Mouse (Mus musculus) forebrain, embryonic 12.5 days (tissue): ENCODE measurements around the gene Igsf3. TPM values are rescaled to one million over a fixed set of nuclear protein-coding genes. Genes with fewer than 3 reads are reported as not detected.

ENCODE experiments used
- ATAC-seq: fragments of 200-750 bp; cut with Nextera tagmentation; 2 replicates; pipeline ENCODE4 v1.8.0; 2017; ENCODE audit warnings: moderate TSS enrichment; ENCODE audit not compliant: low FRiP score
- H3K27ac ChIP-seq: fragments of 300-500 bp; sonication (generic); 2 replicates; pipeline ENCODE4 v1.5.1; 2016; ENCODE audit warnings: mild to moderate bottlenecking
- H3K27me3 ChIP-seq: fragments of 300-500 bp; sonication (generic); 2 replicates; pipeline ENCODE4 v1.6.1; 2016; ENCODE audit warnings: mild to moderate bottlenecking
- H3K36me3 ChIP-seq: fragments of 300-500 bp; sonication (generic); replicated peaks from 2 replicates; pipeline ENCODE4 v1.6.1; 2016; ENCODE audit warnings: mild to moderate bottlenecking
- H3K4me1 ChIP-seq: fragments of 300-500 bp; sonication (generic); 2 replicates; pipeline ENCODE4 v1.6.1; 2016
- H3K4me2 ChIP-seq: fragments of 300-500 bp; sonication (generic); 2 replicates; pipeline ENCODE4 v1.6.1; 2016; ENCODE audit warnings: mild to moderate bottlenecking, moderate library complexity
- H3K4me3 ChIP-seq: fragments of 300-500 bp; sonication (generic); replicated peaks from 2 replicates; pipeline ENCODE4 v1.5.1; 2016; ENCODE audit warnings: mild to moderate bottlenecking
- H3K9ac ChIP-seq: fragments of 300-500 bp; sonication (generic); 2 replicates; pipeline ENCODE4 v1.6.1; 2016; ENCODE audit warnings: mild to moderate bottlenecking
- H3K9me3 ChIP-seq: fragments of 300-500 bp; sonication (generic); 2 replicates; pipeline ENCODE4 v1.6.1; 2016
- WGBS: fragments of 180-500 bp; shearing (Covaris S2); methylation state at CpG from one replicate; pipeline ENCODE4 v1.1.7; 2016; 5-methylcytosine and 5-hydroxymethylcytosine counted together
- polyA plus RNA-seq: library from polyadenylated mRNA; unstranded; fragments of >200 nt; fragmentation: Nextera tagmentation; extraction: Ambion mirVana; gene quantifications from 2 replicates; pipeline ENCODE4 v1.2.1, GENCODE M21; 2016

Gene Igsf3
- polyA plus RNA-seq, 1 experiment from 2014 or later = 27.8 TPM

DNA sequence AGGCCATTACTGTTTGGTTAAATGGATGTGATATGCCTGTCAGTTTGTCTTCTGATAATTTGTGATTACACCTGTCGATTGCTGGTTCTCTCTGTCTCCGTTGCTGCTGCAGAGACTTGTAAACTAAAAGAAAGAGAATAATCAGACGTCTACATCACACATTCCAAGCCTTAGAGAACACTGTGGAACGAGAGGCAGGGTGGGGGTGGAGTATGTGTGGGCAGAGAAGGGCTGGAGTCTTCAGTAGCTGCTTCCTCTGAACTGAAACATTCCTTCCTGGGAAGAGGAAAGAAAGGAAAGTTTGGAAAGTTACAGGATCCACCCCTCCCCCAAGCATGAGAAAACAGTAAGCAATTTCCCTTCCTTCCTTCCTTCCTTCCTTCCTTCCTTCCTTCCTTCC is 95.0 kb downstream of the Igsf3 start:
- Histone ChIP-seq H3K4me2 (no peak overlapping the region), H3K27me3 (no peaks in the 10 kb centered on the region), H3K27ac (no peak overlapping the region), H3K36me3 (no peaks in the 10 kb centered on the region), H3K4me1 (0 out of 2 replicates have a peak, but pooled peaks cover 3% of the 10 kb centered on the region), H3K4me3 (no peak overlapping the region), H3K9ac (no peak overlapping the region), H3K9me3 (no peaks in the 10 kb centered on the region)
- ATAC-seq = no peak
- WGBS = 44% methylated on average over 4 of the region's 4 CpGs

DNA sequence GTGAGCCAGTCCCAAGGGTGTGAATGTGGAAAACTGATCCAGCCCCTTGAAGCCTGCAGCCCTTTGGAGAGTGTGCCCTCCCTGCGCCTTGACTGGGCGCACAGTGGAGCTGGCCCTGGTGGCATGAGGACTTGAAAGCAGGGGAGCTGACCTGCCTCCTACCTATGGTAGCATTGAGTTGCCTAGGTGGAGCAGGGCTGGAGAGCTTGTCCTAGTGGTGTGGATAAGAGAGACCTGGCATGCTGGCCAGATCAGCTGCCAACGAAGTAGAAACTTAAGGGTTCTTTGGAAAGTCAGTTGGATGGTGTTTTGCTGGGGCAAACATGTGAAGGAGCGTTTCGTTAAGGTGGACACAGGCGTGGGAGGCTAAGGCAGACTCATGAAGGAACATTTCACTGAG is 105.1 kb downstream of the Igsf3 start:
- ATAC-seq = no peak
- WGBS = 92% methylated on average over 6 of the region's 6 CpGs
- no peaks in the 10 kb centered on the region for H3K27me3 ChIP-seq
- no peak overlapping the region for H3K9ac ChIP-seq
- H3K27ac ChIP-seq = no peak overlapping the region
- H3K4me1 ChIP-seq = no peaks in the 10 kb centered on the region
- 0 out of 2 replicates have a peak, but pooled peaks cover 3% of the 10 kb centered on the region for H3K9me3 ChIP-seq
- no peak overlapping the region for H3K4me3 ChIP-seq
- H3K4me2 ChIP-seq = no peak overlapping the region
- H3K36me3 ChIP-seq = no peaks in the 10 kb centered on the region

DNA sequence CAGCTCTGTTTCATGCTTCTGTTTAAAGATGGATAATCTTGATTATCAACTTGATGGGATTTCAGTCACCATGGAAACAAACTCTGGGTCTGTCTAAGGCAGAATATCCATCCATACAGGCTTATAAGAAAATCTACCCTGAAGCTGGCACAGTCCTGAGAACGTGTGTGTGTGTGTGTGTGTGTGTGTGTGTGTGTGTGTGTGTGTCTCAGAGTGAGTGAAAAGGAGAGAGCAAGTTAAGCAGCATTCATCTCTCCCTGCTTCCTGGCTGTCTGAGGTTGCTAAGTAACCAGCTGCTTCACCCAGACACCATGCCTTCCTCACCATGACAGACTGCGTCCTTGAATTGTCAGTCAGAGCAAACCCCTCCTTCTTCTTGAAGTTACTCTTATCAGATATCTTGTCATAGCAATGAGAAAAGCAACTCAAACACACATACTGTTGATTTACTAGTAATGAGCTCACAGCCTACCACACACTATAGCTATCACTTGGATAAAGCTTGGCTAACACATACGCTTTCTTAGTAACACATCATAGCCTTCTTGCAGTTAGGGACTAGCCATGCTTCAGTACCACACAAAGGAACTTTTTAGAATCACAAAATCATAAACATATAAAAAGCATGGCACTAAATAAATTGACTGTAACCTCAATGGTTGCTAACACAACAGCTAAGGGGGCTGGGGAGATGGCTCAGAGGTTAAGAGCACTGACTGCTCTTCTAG is 106.5 kb downstream of the Igsf3 start:
- no peak for ATAC-seq

DNA sequence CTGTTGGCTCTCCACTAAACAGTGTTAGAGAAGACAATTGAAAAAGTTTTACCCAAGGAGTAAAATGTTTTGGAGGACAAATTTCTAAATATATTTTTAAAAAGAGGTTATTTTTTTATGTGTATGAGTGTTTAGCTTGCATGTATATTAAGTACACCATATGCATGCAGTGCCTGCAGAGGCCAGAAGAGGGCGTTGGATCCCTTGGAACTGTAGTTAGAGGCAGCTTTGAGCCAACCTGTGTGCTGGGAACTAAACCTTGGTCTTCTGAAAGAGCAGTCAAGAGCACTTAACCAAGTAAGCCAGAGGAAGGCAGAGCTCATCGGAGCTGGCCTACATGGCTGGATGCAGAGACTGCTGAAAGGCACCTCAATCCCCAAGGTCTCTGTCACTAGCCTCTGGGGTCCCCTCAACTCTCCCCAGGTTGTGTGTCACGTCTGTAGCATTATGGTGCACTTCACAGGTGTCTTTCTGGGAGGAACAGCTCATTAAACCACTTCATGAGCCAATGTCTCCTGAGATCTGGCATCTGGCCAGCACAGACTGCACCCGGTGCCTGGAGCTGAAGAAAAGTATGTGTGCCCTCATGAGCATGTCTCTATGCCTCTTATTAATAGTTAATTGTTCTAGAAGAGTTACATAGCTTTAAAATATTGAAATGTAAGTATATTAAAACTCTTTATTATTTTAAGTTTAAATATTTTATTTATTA is 109.3 kb downstream of the Igsf3 start:
- no peak for ATAC-seq
- Histone ChIP-seq H3K4me3 (no peak overlapping the region), H3K9me3 (0 out of 2 replicates have a peak, but pooled peaks cover 3% of the 10 kb centered on the region), H3K4me2 (no peak overlapping the region), H3K27ac (no peak overlapping the region), H3K9ac (no peak overlapping the region), H3K4me1 (no peaks in the 10 kb centered on the region), H3K36me3 (no peaks in the 10 kb centered on the region), H3K27me3 (no peaks in the 10 kb centered on the region)
- WGBS = 53% methylated on average over 4 of the region's 4 CpGs

More for the DNA sequence above, 106.5 kb downstream of the Igsf3 start:
- Histone ChIP-seq H3K36me3 (no peaks in the 10 kb centered on the region), H3K4me2 (no peak overlapping the region), H3K27ac (no peak overlapping the region), H3K9me3 (0 out of 2 replicates have a peak, but pooled peaks cover 3% of the 10 kb centered on the region), H3K27me3 (no peaks in the 10 kb centered on the region), H3K4me3 (no peak overlapping the region), H3K9ac (no peak overlapping the region), H3K4me1 (no peaks in the 10 kb centered on the region)
- WGBS = 68% methylated on average over 3 of the region's 3 CpGs

DNA sequence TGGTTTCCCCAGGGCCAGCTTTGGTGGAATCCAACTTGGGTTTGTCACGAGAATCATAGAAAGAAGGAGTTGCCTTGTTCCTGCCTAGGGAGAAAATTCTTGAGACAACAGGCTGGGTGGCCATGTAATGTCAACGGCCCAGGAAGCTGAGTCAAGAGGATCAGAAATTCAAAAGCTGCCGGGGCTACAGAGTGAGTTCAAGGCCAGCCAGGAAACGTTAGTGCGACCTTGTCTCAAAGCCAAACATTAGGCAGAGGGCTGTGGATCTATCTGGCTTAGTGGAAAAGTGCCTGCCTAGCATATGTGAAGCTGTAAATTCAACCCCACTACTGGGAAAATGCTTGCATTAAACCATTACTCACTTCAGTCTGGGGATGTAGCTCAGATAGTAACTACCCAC is 110.6 kb downstream of the Igsf3 start:
- ATAC-seq = no peak
- no peak overlapping the region for H3K27ac ChIP-seq
- WGBS = 90% methylated on average over 5 of the region's 5 CpGs

DNA sequence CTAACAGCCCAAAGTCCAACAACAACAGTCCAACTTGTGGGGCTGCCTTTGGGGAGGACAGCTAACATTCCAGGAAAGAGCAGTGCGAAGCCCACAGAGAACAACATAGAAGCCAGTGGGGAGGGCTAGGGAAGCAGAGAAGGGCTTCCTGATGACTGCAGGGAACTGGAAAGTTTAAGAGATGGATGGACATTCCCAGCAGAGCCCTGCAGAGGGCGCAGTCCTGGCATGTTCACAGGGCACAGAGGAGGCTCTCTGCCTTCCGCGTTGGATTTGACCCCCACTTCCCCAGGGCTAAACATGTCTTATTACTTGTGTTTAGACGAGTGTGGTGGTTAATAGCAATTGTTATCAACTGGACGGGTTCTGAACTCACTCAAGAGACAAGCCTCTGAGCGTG is 111.3 kb downstream of the Igsf3 start:
- H3K4me1 ChIP-seq = no peaks in the 10 kb centered on the region
- no peaks in the 10 kb centered on the region for H3K36me3 ChIP-seq
- no peak overlapping the region for H3K27ac ChIP-seq
- no peak overlapping the region for H3K4me2 ChIP-seq
- 0 out of 2 replicates have a peak, but pooled peaks cover 3% of the 10 kb centered on the region for H3K9me3 ChIP-seq
- H3K4me3 ChIP-seq = no peak overlapping the region
- no peaks in the 10 kb centered on the region; the same call in 1 of the 2 replicates for H3K27me3 ChIP-seq
- ATAC-seq = no peak
- H3K9ac ChIP-seq = no peak overlapping the region
- 78% methylated on average over 7 of the region's 7 CpGs for WGBS

More for the DNA sequence above, 110.6 kb downstream of the Igsf3 start:
- Histone ChIP-seq H3K36me3 (no peaks in the 10 kb centered on the region), H3K4me3 (no peak overlapping the region), H3K27me3 (no peaks in the 10 kb centered on the region; the same call in 1 of the 2 replicates), H3K4me2 (no peak overlapping the region), H3K4me1 (no peaks in the 10 kb centered on the region), H3K9ac (no peak overlapping the region), H3K9me3 (0 out of 2 replicates have a peak, but pooled peaks cover 3% of the 10 kb centered on the region)

DNA sequence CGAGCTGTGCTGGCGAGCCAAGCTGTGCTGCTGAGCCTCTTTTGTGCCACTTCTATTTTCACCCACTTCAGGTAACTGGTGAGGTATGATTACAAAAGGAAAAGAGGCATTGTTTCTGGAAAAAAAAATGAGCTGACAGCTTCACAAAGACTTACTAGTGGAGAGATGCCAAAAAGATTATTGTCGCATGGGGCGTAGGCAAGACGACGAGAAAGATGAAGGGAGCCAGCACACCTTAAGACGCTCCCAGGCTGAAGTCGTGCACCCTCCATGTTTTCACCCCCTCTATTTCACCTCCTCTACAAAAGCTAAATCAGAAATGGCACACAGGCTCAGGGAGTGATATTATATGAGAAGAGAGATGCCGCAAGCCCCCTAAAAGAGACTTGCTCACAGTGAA is 113.6 kb downstream of the Igsf3 start:
- H3K4me3 ChIP-seq = no peak overlapping the region
- no peaks in the 10 kb centered on the region for H3K9me3 ChIP-seq
- no peak overlapping the region for H3K9ac ChIP-seq
- peaks cover 3% of the 10 kb centered on the region; the same call in 1 of the 2 replicates for H3K4me1 ChIP-seq
- ATAC-seq = no peak
- no peaks in the 10 kb centered on the region; the same call in 1 of the 2 replicates for H3K27me3 ChIP-seq
- H3K27ac ChIP-seq = no peak overlapping the region
- no peak overlapping the region for H3K4me2 ChIP-seq
- 89% methylated on average over 9 of the region's 9 CpGs for WGBS
- no peaks in the 10 kb centered on the region for H3K36me3 ChIP-seq

DNA sequence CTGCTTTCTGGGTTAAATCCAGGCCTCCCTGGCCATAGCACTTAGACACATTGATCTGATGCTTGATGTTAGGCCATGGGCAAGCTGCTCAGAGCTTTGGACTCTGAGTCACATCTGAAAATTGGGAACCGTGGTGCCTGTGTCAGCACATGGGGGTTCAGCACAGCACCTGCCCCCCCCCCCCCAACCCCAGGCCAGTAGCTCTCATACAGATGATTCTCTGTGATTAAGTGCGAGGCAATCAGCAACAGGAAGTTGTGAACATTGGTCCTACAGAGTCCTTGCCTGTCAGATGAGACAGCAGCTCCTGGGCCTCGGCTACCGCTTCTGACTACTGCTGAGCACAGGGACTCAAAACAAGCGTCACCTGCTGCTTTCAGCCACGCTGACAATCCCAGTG is 116.0 kb downstream of the Igsf3 start:
- ATAC-seq = no peak
- WGBS = 83% methylated on average over 6 of the region's 6 CpGs
- Histone ChIP-seq H3K9ac (no peak overlapping the region), H3K4me2 (no peak overlapping the region), H3K9me3 (no peaks in the 10 kb centered on the region), H3K36me3 (no peaks in the 10 kb centered on the region), H3K4me1 (peaks cover 3% of the 10 kb centered on the region; the same call in 1 of the 2 replicates), H3K4me3 (no peak overlapping the region), H3K27me3 (no peaks in the 10 kb centered on the region; the same call in 1 of the 2 replicates), H3K27ac (no peak overlapping the region)

DNA sequence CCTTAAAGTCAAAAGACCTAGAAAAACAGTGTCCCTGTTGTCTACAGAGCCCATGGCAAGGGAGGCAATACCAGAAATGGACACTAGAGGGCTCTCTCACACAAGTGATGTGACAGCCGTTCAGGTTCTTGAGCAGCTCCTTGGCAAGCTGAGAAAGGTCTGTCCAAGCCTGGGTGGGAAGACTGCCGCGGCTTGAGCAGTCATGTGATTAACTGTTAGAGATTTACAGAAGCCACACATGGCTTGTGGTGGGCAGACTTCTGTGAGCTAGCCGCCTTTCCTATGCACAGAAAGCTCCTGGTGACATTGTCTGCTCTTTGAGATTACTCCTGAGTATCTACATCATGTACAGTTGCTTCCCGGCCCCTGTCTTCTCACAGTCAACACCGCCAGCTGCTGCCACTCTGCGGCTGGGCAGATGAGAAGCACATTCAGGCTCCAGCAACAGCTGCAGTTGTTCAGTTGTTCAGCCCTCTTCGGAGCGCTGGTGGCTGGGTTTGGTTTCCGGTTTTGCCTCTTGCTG is 117.1 kb downstream of the Igsf3 start:
- Histone ChIP-seq H3K27me3 (no peaks in the 10 kb centered on the region; the same call in 1 of the 2 replicates), H3K4me3 (no peak overlapping the region), H3K27ac (no peak overlapping the region), H3K9ac (no peak overlapping the region), H3K9me3 (no peaks in the 10 kb centered on the region), H3K36me3 (no peaks in the 10 kb centered on the region), H3K4me2 (no peak overlapping the region), H3K4me1 (peaks cover 3% of the 10 kb centered on the region; the same call in 1 of the 2 replicates)
- peak; percentile 76 for ATAC-seq
- WGBS = 53% methylated on average over 10 of the region's 10 CpGs

DNA sequence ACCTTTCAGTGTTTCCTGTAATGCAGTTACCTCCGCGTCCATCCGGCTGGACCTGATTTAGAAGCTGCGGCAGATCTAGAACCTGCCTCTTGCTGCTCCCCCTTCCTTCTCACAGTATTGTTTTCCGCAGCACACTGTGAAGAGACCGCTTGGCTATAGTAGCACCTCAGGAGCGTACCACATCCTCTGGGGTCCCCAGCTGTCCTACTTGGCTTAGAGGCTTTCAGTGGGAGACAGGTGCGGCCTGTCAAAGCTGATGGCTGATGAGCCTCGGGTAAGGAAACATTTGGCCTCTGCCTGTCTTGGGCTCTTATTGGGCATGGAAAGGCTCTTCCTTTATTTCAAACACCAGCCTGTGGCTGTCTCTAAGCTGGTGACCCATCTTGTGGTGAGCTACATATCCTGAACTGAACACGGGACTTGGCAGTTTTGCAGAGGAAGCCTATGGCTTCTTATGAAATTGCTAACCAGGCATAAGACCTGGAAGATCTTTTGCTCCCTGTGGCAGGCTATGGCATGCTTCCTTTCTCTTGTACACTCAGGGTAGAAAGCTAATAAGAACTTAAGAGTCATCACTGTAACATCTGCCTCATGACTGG is 120.6 kb downstream of the Igsf3 start:
- H3K36me3 ChIP-seq = no peaks in the 10 kb centered on the region
- no peak for ATAC-seq
- H3K27me3 ChIP-seq = peaks cover 19% of the 10 kb centered on the region
- H3K4me1 ChIP-seq = peaks cover 6% of the 10 kb centered on the region; the same call in 1 of the 2 replicates
- no peak overlapping the region for H3K4me2 ChIP-seq
- no peak overlapping the region for H3K9ac ChIP-seq
- H3K9me3 ChIP-seq = no peaks in the 10 kb centered on the region
- H3K4me3 ChIP-seq = no peak overlapping the region
- 89% methylated on average over 10 of the region's 10 CpGs for WGBS
- no peak overlapping the region for H3K27ac ChIP-seq

DNA sequence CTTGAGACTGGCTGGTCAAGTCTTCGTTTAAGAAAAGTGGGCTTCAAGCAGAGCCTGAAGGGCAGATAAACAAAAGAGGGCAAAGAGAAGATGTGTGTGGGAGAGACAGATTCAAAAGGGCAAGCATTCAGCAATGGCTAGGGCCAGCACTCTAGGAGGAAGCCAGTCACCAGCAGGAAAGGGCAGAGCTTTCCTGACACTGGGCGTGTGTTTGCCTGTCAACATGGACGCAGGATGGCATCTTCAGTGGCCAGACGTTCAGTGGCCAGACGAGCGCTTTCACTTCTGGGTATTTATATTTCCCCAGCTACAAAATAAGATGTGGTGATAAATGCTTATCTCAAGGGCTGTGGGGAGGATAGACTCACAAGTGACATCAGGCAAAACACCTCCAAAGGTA is 123.0 kb downstream of the Igsf3 start:
- Histone ChIP-seq H3K27me3 (peaks cover 19% of the 10 kb centered on the region; the same call in 1 of the 2 replicates), H3K4me2 (no peak overlapping the region), H3K4me3 (no peak overlapping the region), H3K9me3 (no peaks in the 10 kb centered on the region), H3K9ac (no peak overlapping the region), H3K4me1 (0 out of 2 replicates have a peak, but pooled peaks cover 3% of the 10 kb centered on the region), H3K27ac (no peak overlapping the region), H3K36me3 (no peaks in the 10 kb centered on the region)
- WGBS = 84% methylated on average over 6 of the region's 6 CpGs
- ATAC-seq = no peak
